Mouse (Mus musculus) C2C12 (cell line): ENCODE measurements around the gene Lrp4. TPM values are rescaled to one million over a fixed set of nuclear protein-coding genes. Genes with fewer than 3 reads are reported as not detected.

ENCODE experiments used
- H3K27me3 ChIP-seq: one replicate; pipeline ENCODE4 v1.6.1; 2011; ENCODE audit not compliant: control insufficient read depth, insufficient read depth, insufficient read length
- H3K36me3 ChIP-seq: one replicate; pipeline ENCODE4 v1.6.1; 2011; ENCODE audit not compliant: control insufficient read depth, insufficient read depth
- H3K4me3 ChIP-seq: one replicate; pipeline ENCODE4 v1.5.1; 2011; ENCODE audit warnings: mild to moderate bottlenecking, control low read depth; ENCODE audit not compliant: poor library complexity, insufficient read depth, severe bottlenecking
- H3K79me2 ChIP-seq: one replicate; pipeline ENCODE4 v1.6.1; 2011; ENCODE audit not compliant: control insufficient read depth, insufficient read depth
- H3K79me3 ChIP-seq: one replicate; pipeline ENCODE4 v1.6.1; 2011; ENCODE audit warnings: low read depth, control low read depth
- H3ac ChIP-seq: one replicate; pipeline ENCODE3; 2011; ENCODE audit warnings: low read depth; ENCODE audit not compliant: control insufficient read depth, insufficient read length
- CEBPB ChIP-seq: IDR thresholded peaks from one replicate; pipeline ENCODE4 v1.6.1; 2011; ENCODE audit warnings: low read depth, mild to moderate bottlenecking, control low read depth, moderate library complexity
- CTCF ChIP-seq: IDR thresholded peaks from one replicate; pipeline ENCODE4 v1.5.1; 2011; ENCODE audit not compliant: control insufficient read depth, insufficient read depth, insufficient read length
- FOSL1 ChIP-seq: IDR thresholded peaks from one replicate; pipeline ENCODE4 v1.8.0; 2011; ENCODE audit warnings: mild to moderate bottlenecking, low read length; ENCODE audit not compliant: poor library complexity, insufficient read depth, severe bottlenecking
- MAX ChIP-seq: IDR thresholded peaks from one replicate; pipeline ENCODE4 v1.6.1; 2011; ENCODE audit warnings: mild to moderate bottlenecking, control low read depth
- MYOD1 ChIP-seq: IDR thresholded peaks from one replicate; pipeline ENCODE4 v1.6.1; 2011; ENCODE audit warnings: low read depth; ENCODE audit not compliant: control insufficient read depth, insufficient read length
- MYOG ChIP-seq: IDR thresholded peaks from one replicate; pipeline ENCODE4 v1.6.1; 2011; ENCODE audit not compliant: control insufficient read depth, insufficient read length; ENCODE audit errors: extremely low read depth
- USF1 ChIP-seq: IDR thresholded peaks from one replicate; pipeline ENCODE4 v1.6.1; 2011; ENCODE audit warnings: low read depth, mild to moderate bottlenecking, control low read depth, moderate library complexity
- polyA plus RNA-seq: library from polyadenylated mRNA; unstranded; fragments of >200 nt; fragmentation: generic; extraction: Trizol; gene quantifications from one replicate; pipeline ENCODE4 v1.2.1, GENCODE M21; 2012; ENCODE audit warnings: missing spikeins

Lrp4 gene
- polyA plus RNA-seq, 1 experiment: 5.6 TPM

DNA sequence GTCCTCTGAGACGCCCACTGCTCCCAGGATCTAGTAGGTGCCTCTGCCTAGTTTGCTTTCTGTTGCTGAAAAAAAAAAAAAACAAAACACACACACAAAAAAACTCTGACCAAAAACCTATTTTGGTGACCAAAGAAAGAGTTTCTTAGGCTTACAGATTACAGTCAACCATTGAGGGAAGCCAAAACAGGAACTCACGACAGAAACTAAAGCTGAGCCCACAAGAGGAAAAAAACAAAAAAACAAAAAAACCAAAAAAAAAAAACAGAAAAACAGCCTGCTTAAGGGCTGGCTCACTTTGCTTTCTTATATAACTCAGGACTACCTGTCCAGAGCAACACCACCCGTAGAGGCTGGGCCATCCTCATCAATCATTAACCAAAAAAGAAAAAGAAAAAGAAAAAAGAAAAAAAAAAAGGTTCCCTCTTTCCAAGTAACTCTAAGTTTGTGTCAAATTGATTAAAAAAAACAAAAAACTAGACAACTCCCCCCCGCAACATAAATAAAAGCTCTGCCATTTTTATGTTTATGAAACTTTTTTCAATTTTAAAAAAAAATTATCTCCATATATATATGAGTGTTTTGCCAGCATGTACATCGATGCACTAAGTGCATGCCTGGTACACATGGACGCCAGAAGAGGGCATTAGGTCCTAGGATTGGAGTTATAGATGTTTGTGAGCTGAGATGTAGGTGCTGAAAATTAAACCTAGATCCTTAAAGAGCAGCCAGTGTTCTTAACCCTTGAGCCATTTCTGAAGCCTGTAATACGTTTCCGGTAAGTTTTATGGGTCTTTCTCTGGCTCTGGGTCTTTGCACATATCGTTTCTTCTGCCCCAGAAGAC lies 3.9 kb upstream of the Lrp4 start:
- TF ChIP-seq USF1: no peak
- no peak for TF ChIP-seq MYOD1
- TF ChIP-seq MYOG: no peak
- no peak for TF ChIP-seq MAX
- TF ChIP-seq FOSL1: no peak
- TF ChIP-seq CTCF: no peak
- no peak for TF ChIP-seq CEBPB
- Histone ChIP-seq H3K4me3 (no peak overlapping the region), H3K79me3 (no peaks in the 10 kb centered on the region), H3ac (no peak overlapping the region), H3K79me2 (no peaks in the 10 kb centered on the region), H3K36me3 (no peaks in the 10 kb centered on the region), H3K27me3 (no peaks in the 10 kb centered on the region)

DNA sequence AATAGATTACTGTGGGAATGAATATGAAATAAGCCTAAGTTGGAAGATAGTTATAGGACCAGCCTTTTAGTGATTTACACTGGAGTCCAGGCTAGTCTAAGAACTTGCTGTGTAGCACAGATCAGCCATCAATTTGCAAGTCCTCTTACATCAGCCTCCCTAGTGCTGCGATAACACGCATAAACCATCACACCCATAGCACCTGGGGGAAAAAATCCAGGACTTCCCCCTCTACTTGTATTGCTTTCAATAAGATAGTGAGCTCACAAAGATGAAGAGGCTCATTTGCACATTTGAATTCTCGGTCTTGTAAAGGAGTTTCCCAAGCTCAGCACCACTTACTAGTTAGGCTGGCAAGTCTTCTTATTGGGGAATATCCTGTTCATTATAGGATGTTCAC lies 2.9 kb upstream of the Lrp4 start:
- no peaks in the 10 kb centered on the region for H3K79me3 ChIP-seq
- no peak overlapping the region for H3K4me3 ChIP-seq
- H3K36me3 ChIP-seq: no peaks in the 10 kb centered on the region
- TF ChIP-seq FOSL1 (no peak), USF1 (no peak), MAX (no peak), MYOD1 (no peak)
- no peak overlapping the region for H3ac ChIP-seq
- H3K79me2 ChIP-seq: no peaks in the 10 kb centered on the region
- H3K27me3 ChIP-seq: no peaks in the 10 kb centered on the region

DNA sequence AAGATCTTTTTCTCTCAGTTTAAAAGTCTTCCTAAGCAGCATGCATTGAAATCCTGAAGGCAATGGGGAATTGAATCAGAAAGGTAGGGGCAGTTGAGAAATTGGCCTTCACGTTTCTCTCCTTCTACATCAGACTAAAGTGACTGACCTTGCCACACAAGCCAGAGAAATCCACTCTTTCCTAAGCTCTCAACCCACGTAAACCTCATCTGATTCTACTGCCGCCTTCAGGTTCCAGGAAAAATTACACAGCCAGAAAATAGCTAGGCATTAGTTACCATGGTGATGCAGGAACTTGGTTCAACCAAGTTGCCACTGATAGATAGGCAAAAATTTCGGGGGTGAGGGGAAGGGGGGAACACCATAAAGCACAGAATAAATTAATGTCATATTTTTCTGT lies 1.5 kb upstream of the Lrp4 start:
- Histone ChIP-seq H3K36me3 (no peaks in the 10 kb centered on the region), H3K27me3 (no peaks in the 10 kb centered on the region), H3ac (no peak overlapping the region), H3K79me2 (no peaks in the 10 kb centered on the region), H3K79me3 (no peaks in the 10 kb centered on the region), H3K4me3 (no peak overlapping the region)
- TF ChIP-seq MYOG: no peak
- no peak for TF ChIP-seq USF1
- TF ChIP-seq FOSL1: no peak
- no peak for TF ChIP-seq MAX
- TF ChIP-seq CTCF: peak; percentile 7
- no peak for TF ChIP-seq MYOD1
- no peak for TF ChIP-seq CEBPB

DNA sequence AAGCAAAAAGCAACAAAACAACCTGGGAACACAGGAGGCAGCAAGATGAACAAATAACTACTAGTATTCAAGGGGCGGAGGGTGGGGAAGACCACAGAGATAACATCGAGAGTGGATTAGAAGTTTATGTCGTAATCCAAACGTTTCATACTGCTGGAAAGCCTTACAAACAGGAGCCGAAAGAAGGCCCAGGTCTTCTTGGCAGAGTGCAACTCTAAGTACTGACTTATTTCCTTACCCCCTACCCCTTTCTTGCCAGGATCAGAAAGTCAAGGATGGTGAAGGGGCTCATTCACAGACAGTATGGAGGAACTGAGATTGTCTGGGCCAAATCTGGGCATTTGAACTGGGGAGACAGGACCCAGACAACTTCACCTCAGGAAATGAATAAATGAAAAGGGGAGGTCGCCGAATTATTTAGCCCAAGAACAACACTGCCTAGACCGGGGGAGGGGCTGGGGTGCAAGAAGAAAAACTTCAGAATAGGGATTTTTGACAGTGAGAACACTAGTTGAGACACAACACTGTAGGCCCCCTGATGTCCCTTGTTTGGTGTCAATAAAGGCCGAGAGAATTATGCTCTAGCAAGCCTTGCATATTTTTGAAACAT lies 715 bp upstream of the Lrp4 start:
- no peaks in the 10 kb centered on the region for H3K27me3 ChIP-seq
- H3K4me3 ChIP-seq: peak overlapping the region; percentile 40
- no peak overlapping the region for H3ac ChIP-seq
- TF ChIP-seq FOSL1 (no peak), CTCF (no peak), USF1 (no peak), MYOG (no peak), MYOD1 (no peak), MAX (no peak), CEBPB (no peak)
- no peaks in the 10 kb centered on the region for H3K79me3 ChIP-seq
- H3K36me3 ChIP-seq: no peaks in the 10 kb centered on the region
- H3K79me2 ChIP-seq: no peaks in the 10 kb centered on the region

DNA sequence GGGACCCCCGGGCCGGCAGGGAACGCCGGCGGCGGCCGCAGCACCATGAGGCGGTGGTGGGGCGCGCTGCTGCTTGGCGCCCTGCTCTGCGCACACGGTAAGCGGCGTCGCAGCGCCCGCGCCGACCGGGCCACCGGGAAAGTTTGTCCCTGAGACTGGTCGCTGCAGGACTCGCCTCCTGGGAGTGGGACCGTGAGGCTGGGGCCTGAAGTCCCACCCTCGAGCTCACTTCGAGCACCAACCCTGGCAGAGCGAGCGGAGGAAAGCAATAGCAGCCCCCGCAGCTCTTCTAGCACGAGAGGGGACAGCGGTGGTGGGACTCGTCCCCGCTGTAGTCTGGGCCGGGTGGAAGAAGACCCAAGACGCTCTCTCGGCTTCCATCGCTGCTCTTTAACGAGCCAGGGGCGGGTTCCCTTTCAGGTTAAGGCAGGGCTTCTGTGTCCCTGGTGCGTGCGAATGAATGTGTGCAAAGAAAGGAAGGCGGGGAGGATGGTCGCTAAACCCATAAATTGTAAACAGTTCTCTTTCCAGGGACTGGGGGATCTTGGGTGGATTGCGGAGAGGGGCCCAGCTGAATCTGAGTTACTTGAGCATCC lies 443 bp downstream of the Lrp4 start:
- Histone ChIP-seq H3K79me2 (no peaks in the 10 kb centered on the region), H3K79me3 (no peaks in the 10 kb centered on the region), H3K36me3 (no peaks in the 10 kb centered on the region), H3ac (peak overlapping the region; percentile 97), H3K27me3 (no peaks in the 10 kb centered on the region), H3K4me3 (peak overlapping the region; percentile 40)
- TF ChIP-seq MYOG: no peak
- no peak for TF ChIP-seq CEBPB
- TF ChIP-seq MAX: no peak
- no peak for TF ChIP-seq FOSL1
- no peak for TF ChIP-seq USF1
- TF ChIP-seq CTCF: no peak
- TF ChIP-seq MYOD1: no peak

DNA sequence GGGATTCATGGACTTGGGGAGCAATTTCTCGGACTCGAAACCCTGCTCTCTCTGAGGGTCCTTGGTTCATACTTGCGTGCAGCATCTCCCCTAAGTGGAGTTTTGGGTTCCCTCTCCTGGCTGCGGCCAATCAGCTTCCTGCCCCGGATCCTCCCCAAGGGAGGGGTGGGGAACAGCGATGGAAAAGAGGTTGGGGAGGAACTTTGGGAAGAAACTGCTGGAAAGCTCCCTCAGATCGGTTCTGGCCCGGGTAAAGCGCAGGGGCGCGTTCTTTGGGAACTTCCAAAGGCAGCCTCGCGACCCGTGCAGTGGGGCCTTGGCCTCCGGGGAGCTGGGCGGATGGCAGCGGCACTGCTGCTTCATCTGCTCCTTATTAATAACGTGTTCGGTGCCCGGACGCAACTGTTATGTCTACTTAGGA lies 951 bp downstream of the Lrp4 start:
- Histone ChIP-seq H3K79me2 (no peaks in the 10 kb centered on the region), H3K79me3 (no peaks in the 10 kb centered on the region), H3K36me3 (no peaks in the 10 kb centered on the region), H3K27me3 (no peaks in the 10 kb centered on the region), H3ac (peak overlapping the region; percentile 97), H3K4me3 (peak overlapping the region; percentile 40)
- TF ChIP-seq MYOG (no peak), CTCF (no peak), CEBPB (no peak), FOSL1 (no peak), USF1 (no peak), MAX (no peak), MYOD1 (no peak)
